Mouse (Mus musculus) limb, embryonic 10.5 days (tissue): ENCODE results near the gene Tspan18. TPM values are rescaled to one million over a fixed set of nuclear protein-coding genes. Genes with fewer than 3 reads are reported as not detected.

Source experiments
- DNase-seq: peaks from one replicate; pipeline ENCODE4 v3.0.0-alpha.2; 2017; ENCODE audit warnings: low spot score
- H3K27ac ChIP-seq: fragments of 300-500 bp; sonication (generic); 2 replicates; pipeline ENCODE4 v1.5.1; 2016; ENCODE audit warnings: mild to moderate bottlenecking
- H3K27me3 ChIP-seq: fragments of 300-500 bp; sonication (generic); 2 replicates; pipeline ENCODE4 v1.6.1; 2016; ENCODE audit warnings: low read depth, mild to moderate bottlenecking; ENCODE audit not compliant: poor library complexity, severe bottlenecking
- H3K36me3 ChIP-seq: fragments of 300-500 bp; sonication (generic); 2 replicates; pipeline ENCODE4 v1.6.1; 2016; ENCODE audit warnings: mild to moderate bottlenecking, moderate library complexity
- H3K4me1 ChIP-seq: fragments of 300-500 bp; sonication (generic); 2 replicates; pipeline ENCODE4 v1.6.1; 2016
- H3K4me3 ChIP-seq: fragments of 300-500 bp; sonication (generic); 2 replicates; pipeline ENCODE4 v1.5.1; 2016; ENCODE audit warnings: mild to moderate bottlenecking, moderate library complexity
- H3K9me3 ChIP-seq: fragments of 300-500 bp; sonication (generic); replicated peaks from 2 replicates; pipeline ENCODE4 v1.6.1; 2016; ENCODE audit warnings: mild to moderate bottlenecking
- WGBS: fragments of 180-500 bp; shearing (Covaris S2); methylation state at CpG from one replicate; pipeline ENCODE4 v1.1.7; 2016; 5-methylcytosine and 5-hydroxymethylcytosine counted together
- polyA plus RNA-seq: library from polyadenylated mRNA; unstranded; fragments of >200 nt; fragmentation: Nextera tagmentation; extraction: Ambion mirVana; gene quantifications from 2 replicates; pipeline ENCODE4 v1.2.1, GENCODE M21; 2016

The Tspan18 gene
- polyA plus RNA-seq, 1 experiment from 2014 or later, result 13.4 TPM

DNA sequence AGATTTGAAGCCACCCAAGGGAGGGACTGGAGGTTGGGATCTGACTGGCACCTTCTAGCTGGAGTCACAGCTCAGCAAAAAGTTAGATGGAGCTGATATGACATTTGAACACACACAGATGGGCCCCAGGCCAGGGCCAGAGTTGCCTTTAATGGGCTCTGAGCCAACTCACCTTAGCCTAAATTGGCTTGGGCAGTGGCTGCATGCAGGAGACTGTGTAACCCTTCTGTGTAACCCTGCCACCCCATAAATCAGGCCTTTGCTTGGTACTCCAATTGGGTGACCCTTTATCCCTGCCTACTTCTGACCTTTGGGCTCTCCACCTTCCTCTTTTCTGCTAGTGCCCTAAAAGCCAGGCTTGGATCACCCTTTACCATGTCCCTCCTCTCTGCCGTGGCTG, 97.2 kb downstream of the Tspan18 start:
- Histone ChIP-seq H3K27me3 (no peaks in the 10 kb centered on the region), H3K36me3 (no peaks in the 10 kb centered on the region), H3K4me3 (no peak overlapping the region), H3K27ac (peak overlapping the region; percentile 33; the same call in 1 of the 2 replicates), H3K9me3 (no peaks in the 10 kb centered on the region), H3K4me1 (peaks cover 44% of the 10 kb centered on the region)
- DNase-seq, result peak; percentile 47
- WGBS, result 64% methylated on average over 1 of the region's 1 CpGs

DNA sequence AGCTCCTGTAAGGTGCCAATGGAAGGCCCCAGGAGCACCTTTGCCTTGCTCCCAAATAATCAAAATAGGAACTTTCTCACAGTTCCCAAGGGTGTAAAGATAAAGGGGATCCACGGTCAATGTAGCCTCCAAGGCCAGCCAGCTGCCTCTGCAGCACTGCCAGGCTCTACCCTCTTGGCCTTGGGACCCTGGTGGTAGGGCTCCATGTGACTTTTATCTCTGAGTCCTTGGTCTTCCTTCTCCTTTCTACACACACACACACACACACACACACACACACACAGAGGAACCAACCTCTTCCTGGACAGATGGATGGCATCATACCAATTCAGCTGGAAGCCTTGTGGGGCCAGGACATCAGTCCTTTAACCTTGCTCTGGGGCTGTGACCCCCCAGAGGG, 102.2 kb downstream of the Tspan18 start:
- Histone ChIP-seq H3K4me1 (peaks cover 47% of the 10 kb centered on the region), H3K27me3 (0 out of 2 replicates have a peak, but pooled peaks cover 5% of the 10 kb centered on the region), H3K4me3 (no peak overlapping the region), H3K36me3 (no peaks in the 10 kb centered on the region), H3K27ac (peak overlapping the region; percentile 32), H3K9me3 (no peaks in the 10 kb centered on the region)
- 82% methylated on average over 1 of the region's 1 CpGs for WGBS
- DNase-seq, result no peak

DNA sequence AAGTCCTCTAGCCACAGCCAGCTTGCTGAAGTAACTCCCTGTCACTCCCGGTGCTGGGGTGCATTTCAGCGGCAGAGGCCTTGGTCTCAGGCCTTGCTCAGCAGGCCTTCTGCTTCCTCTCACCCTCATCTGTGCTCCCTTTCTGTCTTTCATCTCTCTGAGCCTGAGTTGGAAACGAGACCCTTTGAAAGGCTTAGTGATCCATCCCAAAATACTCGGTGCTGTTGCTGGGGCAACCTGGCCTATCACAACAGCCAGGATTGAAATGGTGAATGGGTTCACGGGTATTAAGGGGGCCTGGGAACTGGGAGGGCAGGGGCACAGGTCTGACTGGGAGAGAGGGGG, 105.9 kb downstream of the Tspan18 start:
- Histone ChIP-seq H3K9me3 (no peaks in the 10 kb centered on the region), H3K36me3 (no peaks in the 10 kb centered on the region), H3K4me3 (no peak overlapping the region), H3K4me1 (peaks cover 43% of the 10 kb centered on the region), H3K27ac (peak overlapping the region; percentile 73), H3K27me3 (peaks cover 15% of the 10 kb centered on the region; the same call in 1 of the 2 replicates)
- DNase-seq, result no peak
- 14% methylated on average over 5 of the region's 5 CpGs for WGBS

DNA sequence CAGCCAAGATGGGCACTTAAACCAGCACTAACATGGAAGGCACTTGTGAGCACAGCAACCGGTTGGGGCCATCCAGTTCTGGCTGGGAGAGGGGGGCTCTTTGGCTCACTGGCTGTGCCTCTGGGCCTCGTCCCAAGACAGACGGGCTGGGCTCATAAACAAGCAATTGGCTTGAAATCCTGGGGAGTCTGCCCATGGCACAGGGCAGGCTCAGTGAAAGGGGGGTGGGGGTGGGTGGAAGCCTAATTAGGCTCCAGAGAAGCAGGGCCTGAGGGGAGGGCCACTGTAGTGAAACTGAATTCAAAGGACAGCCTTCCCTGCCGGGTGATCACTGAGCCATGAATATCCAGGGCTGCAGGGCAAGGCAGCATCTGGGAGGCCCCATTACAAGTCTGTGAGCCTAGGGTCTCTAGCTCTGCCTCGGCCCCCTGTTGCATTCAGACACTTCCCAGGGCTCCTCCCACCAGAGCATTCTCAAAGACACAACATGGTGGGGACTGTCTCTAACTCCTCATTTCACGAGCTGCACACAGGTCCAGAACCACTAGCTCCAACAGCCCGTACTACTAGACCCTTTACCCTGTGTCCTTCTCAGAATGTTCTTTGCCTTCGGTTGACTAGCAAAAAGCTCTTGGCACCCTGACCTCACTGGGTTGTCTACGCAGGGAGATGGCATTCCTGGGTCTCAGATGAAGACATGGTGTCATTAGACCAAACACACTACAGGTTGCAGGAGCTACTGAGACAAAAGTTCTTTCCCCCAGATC, 106.4 kb downstream of the Tspan18 start:
- Histone ChIP-seq H3K27ac (peak overlapping the region; percentile 73), H3K9me3 (no peaks in the 10 kb centered on the region), H3K4me3 (no peak overlapping the region), H3K4me1 (peaks cover 40% of the 10 kb centered on the region), H3K27me3 (peaks cover 15% of the 10 kb centered on the region; the same call in 1 of the 2 replicates), H3K36me3 (no peaks in the 10 kb centered on the region)
- DNase-seq, result peak; percentile 56
- WGBS, result 37% methylated on average over 9 of the region's 9 CpGs

DNA sequence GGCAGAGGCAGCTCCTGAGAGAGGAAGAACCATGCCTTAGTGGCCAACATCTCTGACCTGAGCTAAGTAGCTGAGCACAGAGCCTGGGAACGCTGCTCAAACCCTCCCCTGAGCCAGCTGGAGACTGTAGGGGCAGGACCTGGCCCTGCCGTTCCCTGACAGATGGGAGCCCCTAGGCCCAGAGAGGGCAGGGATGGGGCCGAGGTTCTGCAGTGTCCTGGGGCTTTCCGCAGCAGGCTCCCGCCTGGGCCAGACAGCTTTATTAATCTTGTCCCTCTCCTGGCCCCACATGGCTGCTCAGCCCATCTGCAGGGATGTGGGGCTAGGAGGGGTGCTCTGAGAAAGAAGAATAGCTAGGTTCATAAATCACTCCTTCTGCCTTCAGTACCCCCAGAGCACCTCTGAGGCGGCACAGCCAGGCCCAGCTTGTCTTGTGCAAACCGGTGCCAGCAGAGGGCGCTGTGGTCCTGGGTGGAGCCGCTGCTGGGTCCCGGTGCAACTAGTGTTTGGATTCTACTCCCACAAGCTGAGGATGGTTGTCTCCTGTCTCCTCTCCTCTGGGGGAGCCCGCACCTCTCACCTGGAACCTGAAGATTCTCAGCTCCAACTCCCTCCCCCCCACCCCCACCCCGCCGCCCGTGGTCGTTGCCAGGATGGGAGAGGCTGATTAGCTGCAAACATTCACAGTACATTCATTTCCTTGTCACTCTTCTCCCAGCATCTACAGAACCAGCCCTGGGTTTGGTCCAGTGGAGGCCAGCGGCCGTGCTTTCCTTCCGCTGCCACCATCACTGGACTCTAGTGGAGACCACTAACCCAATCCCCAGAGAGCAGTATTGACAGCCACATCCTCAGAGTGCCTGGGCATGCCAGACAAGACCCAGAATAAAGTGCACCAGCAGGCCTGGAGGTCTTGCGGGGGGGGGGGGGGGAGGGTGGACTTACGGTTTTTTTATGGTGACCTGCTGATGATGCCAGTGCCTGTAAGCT, 107.4 kb downstream of the Tspan18 start:
- Histone ChIP-seq H3K4me3 (peak overlapping the region; percentile 9; the same call in 1 of the 2 replicates), H3K36me3 (no peaks in the 10 kb centered on the region), H3K27ac (peak overlapping the region; percentile 73), H3K27me3 (peaks cover 15% of the 10 kb centered on the region; the same call in 1 of the 2 replicates), H3K4me1 (peaks cover 30% of the 10 kb centered on the region), H3K9me3 (no peaks in the 10 kb centered on the region)
- peak; percentile 96 for DNase-seq
- 13% methylated on average over 19 of the region's 20 CpGs for WGBS

DNA sequence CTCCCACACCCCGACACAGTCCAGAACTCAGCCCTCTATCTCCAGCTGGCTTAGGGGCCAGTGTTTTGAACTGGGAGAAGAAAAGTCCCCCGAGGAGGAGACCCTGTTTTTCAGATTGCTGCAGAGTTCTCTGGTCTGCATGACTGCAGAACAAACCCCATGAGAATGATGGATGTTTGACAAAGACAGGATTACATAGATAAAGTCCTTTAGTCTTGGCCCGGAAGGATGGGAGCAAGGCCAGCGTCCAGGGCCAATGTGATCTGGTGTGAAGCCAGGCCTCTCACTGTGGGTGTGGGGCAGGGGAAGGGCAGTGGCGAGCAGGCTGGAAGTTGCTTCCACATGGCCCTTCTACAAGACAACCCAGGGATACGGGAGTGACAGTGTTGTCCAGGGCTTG, 110.8 kb downstream of the Tspan18 start:
- Histone ChIP-seq H3K4me3 (no peak overlapping the region), H3K4me1 (peaks cover 22% of the 10 kb centered on the region), H3K36me3 (no peaks in the 10 kb centered on the region), H3K27me3 (peaks cover 20% of the 10 kb centered on the region; the same call in 1 of the 2 replicates), H3K9me3 (no peaks in the 10 kb centered on the region), H3K27ac (no peak overlapping the region)
- WGBS, result 64% methylated on average over 6 of the region's 6 CpGs
- no peak for DNase-seq

DNA sequence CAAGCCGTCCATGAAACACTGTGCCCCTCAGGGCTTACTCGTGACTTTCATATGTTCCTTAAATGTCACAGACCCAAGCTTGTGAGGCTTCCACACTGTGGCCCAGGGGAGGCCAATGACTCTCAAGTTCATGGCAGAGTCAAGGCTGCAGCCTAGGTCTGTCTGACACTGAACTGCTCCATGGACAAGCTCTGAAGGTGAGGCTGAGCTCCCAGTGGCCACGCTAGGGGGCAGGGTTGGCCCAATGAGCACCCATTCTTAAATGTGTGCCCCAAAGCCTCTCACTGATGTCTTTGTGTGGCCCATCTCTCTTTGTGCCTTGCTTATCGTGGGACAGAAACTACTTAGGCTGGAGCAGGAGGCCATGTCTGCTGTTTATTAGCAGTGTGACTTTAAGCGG, 113.9 kb downstream of the Tspan18 start:
- Histone ChIP-seq H3K27ac (no peak overlapping the region), H3K27me3 (peaks cover 14% of the 10 kb centered on the region; the same call in 1 of the 2 replicates), H3K36me3 (no peaks in the 10 kb centered on the region), H3K9me3 (no peaks in the 10 kb centered on the region), H3K4me1 (peaks cover 8% of the 10 kb centered on the region), H3K4me3 (no peak overlapping the region)
- 68% methylated on average over 5 of the region's 5 CpGs for WGBS
- no peak for DNase-seq

DNA sequence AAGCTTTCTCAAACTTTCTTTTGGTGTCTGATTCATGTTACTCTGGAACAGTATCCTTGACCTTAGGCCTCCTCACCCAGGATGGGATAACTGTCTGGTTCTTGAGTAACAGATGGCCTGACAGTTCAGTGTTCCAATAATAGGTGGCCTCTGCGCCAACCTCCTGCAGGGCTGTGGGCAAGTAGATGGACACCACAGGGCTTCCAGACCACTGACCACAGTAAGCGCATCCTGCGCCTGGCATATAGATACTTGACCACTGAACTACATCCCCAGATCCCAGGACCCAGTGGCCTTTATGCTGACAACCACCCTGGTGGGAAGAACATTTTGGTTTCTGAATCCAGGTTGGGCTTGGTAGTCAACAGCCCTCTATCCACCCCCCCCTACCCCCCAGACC, 114.7 kb downstream of the Tspan18 start:
- H3K4me3 ChIP-seq, result no peak overlapping the region
- peaks cover 13% of the 10 kb centered on the region; the same call in 1 of the 2 replicates for H3K27me3 ChIP-seq
- H3K36me3 ChIP-seq, result no peaks in the 10 kb centered on the region
- WGBS, result 95% methylated on average over 3 of the region's 3 CpGs
- peaks cover 13% of the 10 kb centered on the region for H3K4me1 ChIP-seq
- DNase-seq, result no peak
- no peaks in the 10 kb centered on the region for H3K9me3 ChIP-seq
- H3K27ac ChIP-seq, result no peak overlapping the region

DNA sequence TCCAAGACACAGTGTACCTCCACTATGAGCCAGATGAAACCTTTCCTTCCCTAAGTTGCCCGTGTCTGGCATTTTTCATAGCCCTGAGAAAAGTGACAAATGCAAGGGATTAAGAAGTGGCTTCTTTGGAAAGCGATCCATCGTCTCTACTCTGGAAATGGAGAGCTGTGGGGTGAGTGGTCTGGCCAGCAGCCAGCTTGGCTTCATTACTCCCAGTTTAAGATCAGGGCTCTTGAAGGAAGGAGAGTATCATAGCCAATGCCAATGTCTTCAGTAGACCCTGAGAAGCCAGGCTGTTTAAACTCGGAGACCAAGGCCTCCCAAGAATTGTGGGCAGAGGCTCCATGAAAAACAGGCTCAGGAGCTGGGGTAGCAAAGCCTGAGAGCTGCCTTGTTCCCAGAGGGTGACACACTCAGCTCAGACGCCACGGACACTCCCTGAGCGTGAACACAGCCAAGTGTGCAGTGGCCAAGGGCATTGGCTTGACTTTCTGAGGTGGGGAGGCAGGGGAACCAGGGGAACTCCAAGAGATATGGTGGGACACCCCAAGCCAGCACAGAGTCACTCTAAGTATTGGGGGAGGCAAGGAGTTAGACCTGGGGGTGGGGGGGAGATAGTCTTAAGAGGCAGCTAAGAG, 115.8 kb downstream of the Tspan18 start:
- DNase-seq, result no peak
- Histone ChIP-seq H3K27me3 (peaks cover 13% of the 10 kb centered on the region; the same call in 1 of the 2 replicates), H3K4me1 (peaks cover 20% of the 10 kb centered on the region), H3K36me3 (no peaks in the 10 kb centered on the region), H3K9me3 (no peaks in the 10 kb centered on the region), H3K4me3 (no peak overlapping the region), H3K27ac (no peak overlapping the region)
- WGBS, result 88% methylated on average over 7 of the region's 7 CpGs

DNA sequence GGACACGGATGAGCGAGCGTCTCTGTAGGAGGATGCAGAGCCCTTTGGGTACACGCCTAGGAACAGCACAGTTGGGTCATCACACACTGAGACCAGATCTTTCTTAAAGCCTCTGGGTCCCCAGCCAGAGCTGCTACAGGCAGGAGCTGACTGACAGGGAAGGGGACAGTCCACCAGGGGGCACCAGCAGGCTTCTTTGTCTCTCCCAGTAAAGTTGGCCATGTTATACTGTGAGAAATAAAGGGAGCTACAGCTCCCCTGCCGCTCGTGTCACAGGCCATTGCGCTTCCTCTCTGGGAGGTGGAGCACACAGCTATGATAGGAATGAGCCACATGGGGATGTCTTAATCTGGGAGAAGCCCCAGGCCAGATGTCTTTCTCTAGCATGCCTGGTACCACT, 117.3 kb downstream of the Tspan18 start:
- DNase-seq, result peak; percentile 92
- H3K36me3 ChIP-seq, result no peaks in the 10 kb centered on the region
- H3K4me3 ChIP-seq, result no peak overlapping the region
- H3K9me3 ChIP-seq, result no peaks in the 10 kb centered on the region
- peaks cover 25% of the 10 kb centered on the region for H3K4me1 ChIP-seq
- H3K27me3 ChIP-seq, result peaks cover 13% of the 10 kb centered on the region; the same call in 1 of the 2 replicates
- H3K27ac ChIP-seq, result peak overlapping the region; percentile 65
- WGBS, result 23% methylated on average over 7 of the region's 7 CpGs

DNA sequence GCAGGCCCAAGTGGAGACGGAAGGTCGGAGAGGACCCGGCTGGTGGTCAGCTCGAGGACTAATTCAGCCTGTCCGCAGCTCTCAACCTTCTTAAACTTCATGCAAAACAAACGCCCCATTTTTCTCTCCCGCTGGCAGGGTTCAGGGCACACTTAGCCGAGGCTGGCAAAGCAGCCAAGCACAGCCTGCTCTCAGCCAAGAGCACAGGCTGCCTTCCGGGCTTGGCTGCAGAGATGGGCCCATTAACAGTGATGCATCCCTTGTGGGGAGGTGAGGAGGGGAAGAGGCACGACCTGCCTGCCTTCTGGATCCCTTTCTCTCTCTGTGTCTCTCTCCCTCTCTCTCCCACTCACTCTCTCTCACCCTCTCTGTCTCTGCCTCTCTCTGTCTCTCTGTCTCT, 118.5 kb downstream of the Tspan18 start:
- H3K9me3 ChIP-seq, result no peaks in the 10 kb centered on the region
- 80% methylated on average over 10 of the region's 10 CpGs for WGBS
- H3K36me3 ChIP-seq, result peaks cover 3% of the 10 kb centered on the region; the same call in 1 of the 2 replicates
- DNase-seq, result no peak
- peaks cover 13% of the 10 kb centered on the region; the same call in 1 of the 2 replicates for H3K27me3 ChIP-seq
- H3K27ac ChIP-seq, result no peak overlapping the region; the same call in 1 of the 2 replicates
- H3K4me1 ChIP-seq, result peaks cover 25% of the 10 kb centered on the region
- H3K4me3 ChIP-seq, result no peak overlapping the region

DNA sequence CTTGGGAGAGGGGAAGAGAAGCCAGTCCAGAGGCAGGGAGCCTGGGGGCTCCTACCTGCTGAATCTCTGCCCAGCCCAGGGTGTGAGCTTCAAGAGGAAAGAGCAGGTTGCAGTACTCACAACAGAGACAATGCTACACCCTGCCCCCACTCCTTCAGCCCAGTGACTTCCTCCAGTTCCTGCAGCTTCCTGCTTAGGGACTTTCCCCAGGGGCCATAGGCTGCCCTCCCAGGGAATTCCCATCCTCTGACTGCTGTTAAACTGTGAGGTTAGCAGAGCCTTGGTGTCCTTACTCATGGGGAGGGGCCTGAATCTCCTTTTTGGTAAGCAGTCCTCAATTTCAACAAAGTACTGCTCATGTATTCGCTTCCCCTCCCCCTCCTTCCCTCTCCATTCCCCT, 120.1 kb downstream of the Tspan18 start:
- 71% methylated on average over 1 of the region's 1 CpGs for WGBS

More for the DNA sequence above, 120.1 kb downstream of the Tspan18 start:
- Histone ChIP-seq H3K4me3 (no peak overlapping the region), H3K27me3 (peaks cover 13% of the 10 kb centered on the region; the same call in 1 of the 2 replicates), H3K9me3 (no peaks in the 10 kb centered on the region), H3K4me1 (peaks cover 25% of the 10 kb centered on the region), H3K36me3 (peaks cover 3% of the 10 kb centered on the region; the same call in 1 of the 2 replicates), H3K27ac (0 out of 2 replicates have a peak overlapping the region, but pooled peaks have one; percentile 6)
- DNase-seq, result no peak
